Mouse (Mus musculus): Measurements from ENCODE around the gene Actn1. TPM values are rescaled to one million over a fixed set of nuclear protein-coding genes. Genes with fewer than 3 reads are reported as not detected.

The Actn1 gene
- polyA plus RNA-seq, 1 experiment from 2014 or later: 28.7 TPM

DNA sequence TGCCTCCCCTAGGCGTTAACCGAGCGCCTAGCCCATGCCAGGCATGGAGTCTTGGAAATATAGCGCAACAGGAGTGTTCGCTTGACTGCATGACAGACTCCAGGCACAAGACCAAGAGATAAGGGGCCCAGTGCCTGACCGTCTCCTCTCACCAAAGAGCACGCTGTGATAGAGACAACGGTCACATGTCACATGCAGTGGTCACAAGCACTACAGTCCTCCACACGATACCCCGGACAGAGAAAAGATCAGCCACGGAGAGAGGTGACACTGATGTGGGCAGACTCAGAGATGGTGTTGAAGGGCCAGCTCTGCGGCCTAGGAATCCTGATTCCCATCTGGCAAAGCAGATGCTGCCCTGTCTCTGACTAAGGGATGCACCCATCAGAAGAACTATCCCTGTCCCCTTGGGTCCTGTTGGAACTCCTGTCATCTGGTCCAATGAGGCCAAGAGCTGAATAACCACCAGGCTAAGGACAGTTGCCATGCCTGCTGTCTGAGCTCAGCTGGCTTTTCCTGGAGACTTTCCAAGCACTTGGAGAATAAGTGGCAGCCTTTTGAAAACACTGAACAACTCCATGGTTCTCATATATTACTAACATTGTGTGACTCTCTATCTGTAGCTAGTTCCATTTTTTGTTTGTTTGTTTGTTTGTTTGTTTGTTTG is 123.8 kb downstream of the Actn1 start:
- no peak overlapping the region for H3K4me3 ChIP-seq (ENCODE audit: low read depth, low read length)
- no peaks in the 10 kb centered on the region for H3K36me3 ChIP-seq (ENCODE audit: control insufficient read depth, insufficient read depth)
- TF ChIP-seq CTCF (IDR thresholded peaks at IDR 0.05; ENCODE audit: low read depth): no peak
- WGBS: 82% methylated on average over 12 of the region's 12 CpGs
- H3K9me3 ChIP-seq (ENCODE audit: control insufficient read depth): no peaks in the 10 kb centered on the region
- no peak overlapping the region for H3K4me2 ChIP-seq (replicated peaks; ENCODE audit: low read depth)
- no peaks in the 10 kb centered on the region for H3K27me3 ChIP-seq (replicated peaks; ENCODE audit: control insufficient read depth, insufficient read depth, low read length)
- H3K4me1 ChIP-seq (replicated peaks; ENCODE audit: control insufficient read depth, insufficient read depth, low read length): no peaks in the 10 kb centered on the region; the same call in 1 of the 2 replicates
- no peak for ATAC-seq
- no peak overlapping the region for H3K27ac ChIP-seq (ENCODE audit: low read depth, low read length)
- H3K9ac ChIP-seq (ENCODE audit: low read depth, low read length): no peak overlapping the region

DNA sequence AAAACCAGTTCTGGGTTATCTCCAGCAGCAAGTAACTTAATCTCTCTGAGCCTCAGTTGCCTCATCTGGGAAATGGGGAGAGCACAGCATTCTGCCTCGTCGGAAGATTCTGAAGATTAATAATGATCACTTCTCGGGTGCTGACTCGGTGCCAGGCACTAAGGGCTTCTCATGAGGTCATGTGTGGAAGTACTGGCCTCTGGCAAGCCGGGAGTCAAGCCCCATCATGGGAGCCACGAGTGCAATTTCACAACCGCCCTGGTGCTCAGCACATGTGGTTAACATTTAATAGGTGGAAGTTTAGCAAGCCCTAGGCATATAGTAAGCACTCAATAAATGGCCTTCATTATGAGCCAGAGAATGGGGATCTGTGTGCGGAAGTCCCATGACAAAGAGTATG is 125.0 kb downstream of the Actn1 start:
- Histone ChIP-seq H3K4me2 (replicated peaks; ENCODE audit: low read depth) (no peak overlapping the region), H3K27ac (ENCODE audit: low read depth, low read length) (no peak overlapping the region), H3K4me1 (replicated peaks; ENCODE audit: control insufficient read depth, insufficient read depth, low read length) (peaks cover 3% of the 10 kb centered on the region), H3K9me3 (ENCODE audit: control insufficient read depth) (no peaks in the 10 kb centered on the region), H3K36me3 (ENCODE audit: control insufficient read depth, insufficient read depth) (no peaks in the 10 kb centered on the region), H3K9ac (ENCODE audit: low read depth, low read length) (no peak overlapping the region), H3K27me3 (replicated peaks; ENCODE audit: control insufficient read depth, insufficient read depth, low read length) (no peaks in the 10 kb centered on the region), H3K4me3 (ENCODE audit: low read depth, low read length) (no peak overlapping the region)
- no peak for ATAC-seq
- 54% methylated on average over 8 of the region's 8 CpGs for WGBS
- no peak for TF ChIP-seq CTCF (IDR thresholded peaks at IDR 0.05; ENCODE audit: low read depth)

DNA sequence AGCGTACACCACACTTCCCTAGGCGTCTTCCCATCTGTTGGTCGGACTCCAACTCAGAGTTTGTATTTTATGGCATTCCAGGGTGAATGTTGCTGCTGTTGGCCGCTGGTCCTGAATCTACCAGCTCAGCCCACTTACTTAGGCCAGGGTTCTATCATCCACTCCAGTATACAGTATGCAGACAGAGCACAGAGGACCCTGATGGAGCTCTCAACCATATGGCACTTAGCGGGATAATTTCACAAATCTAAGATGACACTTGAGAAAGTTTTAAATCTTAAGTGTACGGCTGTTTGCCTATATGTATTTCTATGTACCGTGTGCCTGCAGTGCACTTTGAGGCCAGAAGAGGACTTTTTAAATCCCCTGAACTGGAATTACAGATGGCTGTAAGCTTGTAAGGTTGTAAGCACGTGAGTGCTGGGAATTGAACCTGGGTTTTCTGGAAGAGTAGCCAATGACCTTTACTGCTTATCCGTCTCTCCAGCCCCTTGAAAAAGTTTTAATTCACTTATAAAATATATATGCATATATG is 127.1 kb downstream of the Actn1 start:
- peak overlapping the region; percentile 59 for H3K4me3 ChIP-seq (ENCODE audit: low read depth, low read length)
- peaks cover 13% of the 10 kb centered on the region for H3K4me1 ChIP-seq (replicated peaks; ENCODE audit: control insufficient read depth, insufficient read depth, low read length)
- peak overlapping the region; percentile 99; the same call in 1 of the 2 replicates for H3K27ac ChIP-seq (ENCODE audit: low read depth, low read length)
- no peak for ATAC-seq
- H3K27me3 ChIP-seq (replicated peaks; ENCODE audit: control insufficient read depth, insufficient read depth, low read length): no peaks in the 10 kb centered on the region
- no peaks in the 10 kb centered on the region for H3K36me3 ChIP-seq (ENCODE audit: control insufficient read depth, insufficient read depth)
- H3K9me3 ChIP-seq (ENCODE audit: control insufficient read depth): no peaks in the 10 kb centered on the region
- whole genome bisulfite sequencing: 43% methylated on average over 9 of the region's 9 CpGs
- TF ChIP-seq CTCF (IDR thresholded peaks at IDR 0.05; ENCODE audit: low read depth): no peak
- peak overlapping the region; percentile 89; the same call in 1 of the 2 replicates for H3K9ac ChIP-seq (ENCODE audit: low read depth, low read length)
- H3K4me2 ChIP-seq (replicated peaks; ENCODE audit: low read depth): peak overlapping the region; percentile 70

- peak; percentile 99 for TF ChIP-seq CTCF (IDR thresholded peaks at IDR 0.05; ENCODE audit: low read depth)
- H3K4me3 ChIP-seq (ENCODE audit: low read depth, low read length): peak overlapping the region; percentile 59
- peak overlapping the region; percentile 99 for H3K27ac ChIP-seq (ENCODE audit: low read depth, low read length)
- no peaks in the 10 kb centered on the region for H3K36me3 ChIP-seq (ENCODE audit: control insufficient read depth, insufficient read depth)
- no peaks in the 10 kb centered on the region for H3K9me3 ChIP-seq (ENCODE audit: control insufficient read depth)
- H3K4me1 ChIP-seq (replicated peaks; ENCODE audit: control insufficient read depth, insufficient read depth, low read length): peaks cover 13% of the 10 kb centered on the region
- H3K27me3 ChIP-seq (replicated peaks; ENCODE audit: control insufficient read depth, insufficient read depth, low read length): no peaks in the 10 kb centered on the region
- peak overlapping the region; percentile 89 for H3K9ac ChIP-seq (ENCODE audit: low read depth, low read length)
- H3K4me2 ChIP-seq (replicated peaks; ENCODE audit: low read depth): peak overlapping the region; percentile 70
- under 1% methylated on average over 62 of the region's 66 CpGs for WGBS
- ATAC-seq: peak; percentile 75
These were observed 127.7 kb downstream of the Actn1 start for GRCm38 (mm10) chr12:80132250-80133003.

- peak overlapping the region; percentile 70 for H3K4me2 ChIP-seq (replicated peaks; ENCODE audit: low read depth)
- H3K4me1 ChIP-seq (replicated peaks; ENCODE audit: control insufficient read depth, insufficient read depth, low read length): peaks cover 13% of the 10 kb centered on the region
- whole genome bisulfite sequencing: 35% methylated on average over 17 of the region's 17 CpGs
- ATAC-seq: no peak; the same call in 1 of the 2 replicates
- peak overlapping the region; percentile 99 for H3K27ac ChIP-seq (ENCODE audit: low read depth, low read length)
- no peaks in the 10 kb centered on the region for H3K36me3 ChIP-seq (ENCODE audit: control insufficient read depth, insufficient read depth)
- no peaks in the 10 kb centered on the region for H3K9me3 ChIP-seq (ENCODE audit: control insufficient read depth)
- no peak for TF ChIP-seq CTCF (IDR thresholded peaks at IDR 0.05; ENCODE audit: low read depth)
- H3K27me3 ChIP-seq (replicated peaks; ENCODE audit: control insufficient read depth, insufficient read depth, low read length): no peaks in the 10 kb centered on the region
- H3K4me3 ChIP-seq (ENCODE audit: low read depth, low read length): peak overlapping the region; percentile 59
- peak overlapping the region; percentile 89 for H3K9ac ChIP-seq (ENCODE audit: low read depth, low read length)
These were observed 128.6 kb downstream of the Actn1 start for GRCm38 (mm10) chr12:80131359-80132249.
